17 mouse cellular contexts compared by ENCODE assay signal in genomic region chr5:57788775-57789509, GRCm38 (mm10).
A peak's percentile ranks its signal among the peaks of the same experiment; 100 is the strongest.
DNase-seq lines count a peak whose midpoint lies in the region; ATAC-seq and TF ChIP-seq lines count a peak whose summit lies in the region.
"Had no signal": no experiment of that assay in that cellular context is flagged by ENCODE, and none has a peak within 500 bp of the region (broad histone marks: within the 10 kb centered on the region; RNA-seq: fewer than 3 reads in every experiment).

No protein-coding gene starts in this region.

- H3K9ac ChIP-seq in kidney, postnatal 0 days (ENCODE audit: low read depth, low read length), result no peak overlapping the region
- H3K9ac ChIP-seq in midbrain, embryonic 13.5 days (replicated peaks), result no peak overlapping the region
- H3K9ac ChIP-seq: forebrain, embryonic 15.5 days had no signal

- H3K36me3 ChIP-seq in kidney, postnatal 0 days (ENCODE audit: insufficient read depth, low read length), result no peaks in the 10 kb centered on the region
- H3K36me3 ChIP-seq in midbrain, embryonic 13.5 days, result no peaks in the 10 kb centered on the region
- H3K36me3 ChIP-seq: forebrain, embryonic 15.5 days had no signal

- H3K4me2 ChIP-seq in kidney, postnatal 0 days (ENCODE audit: low read length), result no peak overlapping the region
- no peak overlapping the region for H3K4me2 ChIP-seq in midbrain, embryonic 13.5 days (replicated peaks)
- H3K4me2 ChIP-seq: forebrain, embryonic 15.5 days had no signal

- intact Hi-C loops in left cerebral cortex, postnatal 25 days (cut with DNase I), result no loop called here

- WGBS in kidney, postnatal 0 days, result 40% methylated on average over 4 of the region's 4 CpGs
- WGBS in midbrain, embryonic 13.5 days, result 66% methylated on average over 3 of the region's 4 CpGs

- 0 out of 2 replicates have a peak overlapping the region, but pooled peaks have one; percentile 9 for H3K27ac ChIP-seq in kidney, postnatal 0 days
- H3K27ac ChIP-seq in midbrain, embryonic 13.5 days, result no peak overlapping the region
- H3K27ac ChIP-seq: forebrain, embryonic 15.5 days; hindbrain, postnatal 0 days had no signal

- no peaks in the 10 kb centered on the region for H3K4me1 ChIP-seq in kidney, postnatal 0 days (replicated peaks; ENCODE audit: insufficient read depth, low read length)
- peaks cover 4% of the 10 kb centered on the region; the same call in 1 of the 2 replicates for H3K4me1 ChIP-seq in midbrain, embryonic 13.5 days (replicated peaks)
- H3K4me1 ChIP-seq: forebrain, embryonic 15.5 days had no signal

- TF ChIP-seq CTCF in kidney, postnatal 0 days (IDR thresholded peaks at IDR 0.05; ENCODE audit: low read depth), result no peak

- DNase-seq in kidney, postnatal 0 days (ENCODE audit: low spot score), result no peak
- DNase-seq in kidney, adult 8-10 months, result no peak
- DNase-seq in forelimb bud, embryonic 11.5 days (ENCODE audit: low read depth, low spot score), result peak; percentile 30
- no peak for DNase-seq in left cerebral cortex, postnatal 25 days (ENCODE audit: low spot score in 2 of 2)
- no peak for DNase-seq in frontal cortex, postnatal 25 days (ENCODE audit: low spot score in 2 of 2)
- DNase-seq: B cell, adult 2 months; cerebellum, adult 9-10 months; gastrocnemius, postnatal 10 days; heart, postnatal 14 days; layer of hippocampus, adult 9-11 months; left cerebral cortex, postnatal 4 days; lung, adult 18-20 months; right cerebral cortex, postnatal 14 days had no signal

- peak; percentile 63; the same call in 1 of the 2 replicates for ATAC-seq in kidney, postnatal 0 days (replicated peaks; ENCODE audit: low FRiP score, low read depth)
- 0 out of 2 replicates have a peak, but pooled peaks have one; percentile 32 for ATAC-seq in common myeloid progenitor, adult 5-6 weeks (replicated peaks; ENCODE audit: low read depth, poor library complexity, severe bottlenecking)
- ATAC-seq in midbrain, embryonic 13.5 days, result peak; percentile 78
- ATAC-seq: forebrain, embryonic 15.5 days; hindbrain, postnatal 0 days had no signal

- H3K27me3 ChIP-seq in kidney, postnatal 0 days (ENCODE audit: insufficient read depth, low read length), result no peaks in the 10 kb centered on the region
- no peaks in the 10 kb centered on the region for H3K27me3 ChIP-seq in midbrain, embryonic 13.5 days
- H3K27me3 ChIP-seq: forebrain, embryonic 15.5 days had no signal

- H3K4me3 ChIP-seq in kidney, postnatal 0 days (replicated peaks; ENCODE audit: low read depth, low read length), result no peak overlapping the region
- H3K4me3 ChIP-seq in midbrain, embryonic 13.5 days (replicated peaks), result no peak overlapping the region
- H3K4me3 ChIP-seq: forebrain, embryonic 15.5 days had no signal

- no peaks in the 10 kb centered on the region for H3K9me3 ChIP-seq in kidney, postnatal 0 days (replicated peaks; ENCODE audit: low read length)
- H3K9me3 ChIP-seq in midbrain, embryonic 13.5 days, result no peaks in the 10 kb centered on the region
- H3K9me3 ChIP-seq: forebrain, embryonic 15.5 days had no signal
